Mouse (Mus musculus) MN1 (cell line): ENCODE measurements around the gene Kif16b.
"Not testable (repeated sequence)": the region's sequence is repeated elsewhere in the genome, so short reads cannot be mapped to it uniquely, and the experiment has no call there.

Experiments used
- DNase-seq: peaks from one replicate; pipeline ENCODE4 v3.0.0-alpha.2; 2016; ENCODE audit warnings: low spot score

Kif16b gene

DNA sequence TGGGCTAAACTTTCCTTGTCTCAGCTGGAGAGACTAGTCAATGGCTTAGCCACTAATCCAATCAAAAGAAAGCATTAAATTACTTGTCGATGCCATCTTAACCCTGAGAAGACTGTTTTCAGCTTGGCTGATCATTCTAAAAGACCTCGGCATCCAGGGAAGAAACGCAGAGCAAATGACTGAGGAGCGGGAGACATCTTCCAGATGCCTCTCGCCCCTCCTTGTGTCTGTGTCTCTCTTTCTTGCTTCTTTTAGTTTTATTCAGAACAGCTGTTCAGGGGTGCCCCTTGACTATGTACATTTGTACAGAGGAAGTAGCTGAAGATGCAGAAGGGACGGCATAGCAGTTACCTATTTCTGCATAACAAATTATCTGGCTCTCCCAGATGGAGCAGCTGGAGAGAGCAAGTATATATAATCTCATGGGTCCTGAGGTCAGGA, 311.0 kb downstream of the Kif16b start:
- DNase-seq: no peak

- no peak for DNase-seq
Observed at GRCm38 (mm10) chr2:142589403-142590283, 311.7 kb downstream of the Kif16b start.

DNA sequence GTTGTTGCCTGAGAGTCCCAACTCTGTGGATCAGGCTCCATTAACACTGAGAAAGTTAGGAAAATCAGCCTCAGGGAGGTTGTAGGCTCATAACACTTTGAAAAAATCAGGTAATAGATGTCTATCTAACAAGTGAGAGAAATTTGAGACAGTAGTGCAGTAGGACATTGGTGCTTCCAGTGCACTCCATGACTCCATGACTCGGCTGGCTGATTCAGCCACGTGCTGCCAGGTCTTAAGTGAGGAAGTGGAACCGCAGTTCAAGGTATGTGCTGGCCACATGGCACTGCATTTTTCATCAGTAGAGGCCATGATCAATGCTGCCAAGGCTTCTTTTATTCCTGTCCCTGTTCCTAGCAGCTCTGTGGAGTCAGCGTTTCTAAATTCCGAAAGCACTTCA, 315.5 kb downstream of the Kif16b start:
- no peak for DNase-seq

- DNase-seq: no peak
Observed at GRCm38 (mm10) chr2:142584851-142585737, 316.2 kb downstream of the Kif16b start.

GRCm38 (mm10) chr2:142580449-142580848, 320.9 kb downstream of the Kif16b start:
- DNase-seq: no peak

GRCm38 (mm10) chr2:142577414-142577813, 323.9 kb downstream of the Kif16b start:
- not testable (repeated sequence) for DNase-seq

- DNase-seq: no peak
Observed at GRCm38 (mm10) chr2:142569771-142570170, 331.6 kb downstream of the Kif16b start.
